Mouse (Mus musculus) hindbrain, embryonic 12.5 days (tissue): ENCODE measurements around the gene Yod1. TPM values are rescaled to one million over a fixed set of nuclear protein-coding genes. Genes with fewer than 3 reads are reported as not detected.

ENCODE experiments used
- ATAC-seq: fragments of 200-750 bp; cut with Nextera tagmentation; 2 replicates; pipeline ENCODE4 v1.8.0; 2017; ENCODE audit warnings: moderate TSS enrichment; ENCODE audit not compliant: low FRiP score
- H3K27ac ChIP-seq: fragments of 300-500 bp; sonication (generic); 2 replicates; pipeline ENCODE4 v1.5.1; 2016; ENCODE audit warnings: mild to moderate bottlenecking
- H3K27me3 ChIP-seq: fragments of 300-500 bp; sonication (generic); 2 replicates; pipeline ENCODE4 v1.6.1; 2016; ENCODE audit warnings: mild to moderate bottlenecking
- H3K36me3 ChIP-seq: fragments of 300-500 bp; sonication (generic); 2 replicates; pipeline ENCODE4 v1.6.1; 2016; ENCODE audit warnings: mild to moderate bottlenecking
- H3K4me1 ChIP-seq: fragments of 300-500 bp; sonication (generic); 2 replicates; pipeline ENCODE4 v1.6.1; 2016
- H3K4me2 ChIP-seq: fragments of 300-500 bp; sonication (generic); replicated peaks from 2 replicates; pipeline ENCODE4 v1.6.1; 2016; ENCODE audit warnings: mild to moderate bottlenecking
- H3K4me3 ChIP-seq: fragments of 300-500 bp; sonication (generic); 2 replicates; pipeline ENCODE4 v1.5.1; 2016; ENCODE audit warnings: mild to moderate bottlenecking
- H3K9ac ChIP-seq: fragments of 300-500 bp; sonication (generic); 2 replicates; pipeline ENCODE4 v1.6.1; 2016; ENCODE audit warnings: mild to moderate bottlenecking, moderate library complexity
- H3K9me3 ChIP-seq: fragments of 300-500 bp; sonication (generic); replicated peaks from 2 replicates; pipeline ENCODE4 v1.6.1; 2016; ENCODE audit warnings: mild to moderate bottlenecking
- WGBS: fragments of 180-500 bp; shearing (Covaris S2); methylation state at CpG from one replicate; pipeline ENCODE4 v1.1.7; 2016; 5-methylcytosine and 5-hydroxymethylcytosine counted together
- polyA plus RNA-seq: library from polyadenylated mRNA; unstranded; fragments of >200 nt; fragmentation: Nextera tagmentation; extraction: Ambion mirVana; gene quantifications from 2 replicates; pipeline ENCODE4 v1.2.1, GENCODE M21; 2016

Yod1 gene
- polyA plus RNA-seq, 1 experiment from 2014 or later: 19.2 TPM

DNA sequence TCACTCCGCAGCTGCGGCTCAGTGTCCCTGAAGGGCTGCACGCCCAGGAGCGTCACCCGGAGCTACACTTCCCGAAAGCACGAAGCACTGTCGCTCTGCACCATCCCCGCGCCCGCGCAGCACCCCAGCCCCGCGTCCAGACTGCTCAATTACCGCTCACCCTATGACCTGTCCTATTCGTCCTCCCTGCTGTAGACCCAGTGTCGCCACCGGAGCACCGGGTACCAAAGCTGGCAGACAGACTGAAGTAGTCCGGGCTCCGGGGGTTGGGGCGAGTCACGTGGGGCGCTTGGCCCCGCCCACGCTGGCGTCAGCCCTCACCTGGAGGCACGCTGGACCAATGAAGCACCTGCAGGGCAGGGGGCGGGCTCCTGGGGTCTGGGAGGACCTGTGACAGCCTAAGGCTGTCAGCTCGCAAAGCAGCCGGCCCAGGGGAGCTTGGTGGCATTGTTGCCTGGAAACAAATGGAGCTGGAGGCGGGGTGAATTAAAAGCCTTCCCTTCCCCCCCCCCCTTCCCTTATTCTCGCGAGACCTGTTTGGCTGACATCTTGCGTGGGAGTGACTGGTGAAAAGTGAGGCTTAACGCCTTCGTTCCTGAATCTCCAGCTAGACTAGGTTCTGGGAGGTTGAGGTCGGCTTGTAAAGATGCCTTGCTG is 1.4 kb upstream of the Yod1 start, which contains the start of gene Gm29427:
Gene Gm29427 (minus strand): TSS at position 239 of the 657 bp plus-strand sequence.
- Histone ChIP-seq H3K27ac (peak within 1 kb of the TSS; percentile 87), H3K36me3 (peaks cover 4% of the 10 kb centered on the region; the same call in 1 of the 2 replicates), H3K4me3 (peak within 1 kb of the TSS; percentile 89), H3K27me3 (no peaks in the 10 kb centered on the region), H3K4me1 (peaks cover 17% of the 10 kb centered on the region), H3K9ac (peak within 1 kb of the TSS; percentile 92), H3K9me3 (no peaks in the 10 kb centered on the region), H3K4me2 (peak within 1 kb of the TSS; percentile 98)
- peak; percentile 94 for ATAC-seq
- under 1% methylated on average over 38 of the region's 38 CpGs for WGBS

DNA sequence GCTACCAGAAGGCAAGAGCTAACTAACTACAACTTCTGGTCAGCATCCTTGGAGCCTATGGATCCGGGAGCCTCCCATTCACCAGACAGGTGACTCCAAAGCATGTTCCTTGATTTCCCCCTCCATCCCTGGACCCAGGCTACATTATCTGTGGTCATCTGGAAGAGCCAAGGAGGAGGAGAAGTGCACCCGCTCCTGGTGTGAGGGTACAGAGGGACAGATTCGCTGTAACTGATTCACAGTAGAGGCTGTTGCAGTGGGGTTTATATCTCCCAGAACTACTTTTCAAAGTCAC is 962 bp upstream of the Yod1 start:
- ATAC-seq: peak; percentile 33; the same call in 1 of the 2 replicates
- Histone ChIP-seq H3K27ac (peak overlapping the region; percentile 87), H3K4me1 (peaks cover 17% of the 10 kb centered on the region), H3K9ac (peak overlapping the region; percentile 92), H3K4me2 (peak overlapping the region; percentile 98), H3K4me3 (peak overlapping the region; percentile 89), H3K36me3 (peaks cover 7% of the 10 kb centered on the region; the same call in 1 of the 2 replicates), H3K27me3 (no peaks in the 10 kb centered on the region), H3K9me3 (no peaks in the 10 kb centered on the region)
- WGBS: 2% methylated on average over 3 of the region's 3 CpGs

DNA sequence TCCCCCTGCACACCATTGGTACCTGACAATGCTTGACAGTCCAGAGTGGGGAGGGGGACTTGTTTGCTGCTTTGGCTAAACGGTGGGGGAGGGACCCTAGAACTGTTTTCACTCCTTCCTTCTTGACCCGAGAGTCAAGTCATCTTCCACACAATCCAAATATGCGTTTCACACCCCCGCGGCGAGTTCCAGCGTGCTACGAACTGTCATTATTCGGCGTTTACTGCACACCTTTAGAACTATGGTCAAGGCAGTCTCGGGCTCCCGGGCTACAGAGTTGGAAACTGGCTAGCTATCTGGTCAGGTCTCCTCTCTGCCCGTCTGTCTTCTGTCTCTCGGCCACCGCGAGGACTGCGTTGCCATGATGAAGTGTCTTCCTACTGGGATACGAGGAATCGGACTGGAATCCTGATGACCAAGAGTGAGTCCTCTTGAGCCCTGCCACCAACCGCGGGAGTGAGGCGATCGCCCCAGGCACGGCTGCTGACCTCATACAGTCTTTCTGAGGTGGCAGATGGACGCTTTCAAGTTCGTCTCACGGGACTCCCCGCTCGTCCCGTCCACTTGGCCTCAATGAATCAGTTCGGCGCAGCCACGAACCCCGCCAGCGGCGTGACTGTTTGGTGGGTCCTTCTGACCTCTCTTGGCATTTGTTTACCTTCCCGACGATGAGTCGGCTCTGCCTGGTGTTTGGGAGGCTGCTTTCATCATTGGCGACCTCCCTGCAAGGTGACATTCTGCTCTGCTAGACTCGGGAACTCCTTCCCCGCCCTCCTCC is 425 bp upstream of the Yod1 start:
- Histone ChIP-seq H3K36me3 (peaks cover 7% of the 10 kb centered on the region; the same call in 1 of the 2 replicates), H3K4me1 (peaks cover 17% of the 10 kb centered on the region), H3K27me3 (no peaks in the 10 kb centered on the region), H3K4me2 (peak overlapping the region; percentile 98), H3K9me3 (no peaks in the 10 kb centered on the region), H3K9ac (peak overlapping the region; percentile 92), H3K4me3 (peak overlapping the region; percentile 89), H3K27ac (peak overlapping the region; percentile 87)
- ATAC-seq: peak; percentile 26
- WGBS: under 1% methylated on average over 42 of the region's 42 CpGs

DNA sequence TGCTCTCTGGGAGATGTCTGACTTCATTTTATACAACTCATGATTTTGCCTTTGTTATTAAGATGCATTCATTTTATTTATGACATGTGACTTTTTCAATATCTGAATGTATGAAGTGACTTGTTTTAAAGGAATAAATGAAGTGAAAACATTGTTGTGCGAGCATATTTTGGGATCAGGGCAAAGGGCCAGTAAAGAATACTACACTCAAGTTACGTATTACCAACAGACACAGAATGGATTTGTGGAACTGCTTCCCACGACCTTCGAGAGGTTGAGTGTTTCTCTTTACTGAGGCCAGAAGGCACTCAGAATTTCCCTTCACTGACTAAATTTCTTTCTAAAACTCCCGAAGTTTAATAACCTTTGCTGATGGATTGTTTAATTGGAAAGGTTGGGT is 7.1 kb downstream of the Yod1 start:
- H3K4me2 ChIP-seq: no peak overlapping the region
- H3K27ac ChIP-seq: no peak overlapping the region
- no peak overlapping the region for H3K9ac ChIP-seq
- WGBS: 96% methylated on average over 5 of the region's 5 CpGs
- H3K27me3 ChIP-seq: no peaks in the 10 kb centered on the region
- H3K9me3 ChIP-seq: no peaks in the 10 kb centered on the region
- no peak for ATAC-seq
- H3K4me3 ChIP-seq: no peak overlapping the region
- peaks cover 3% of the 10 kb centered on the region; the same call in 1 of the 2 replicates for H3K4me1 ChIP-seq
- peaks cover 6% of the 10 kb centered on the region; the same call in 1 of the 2 replicates for H3K36me3 ChIP-seq

DNA sequence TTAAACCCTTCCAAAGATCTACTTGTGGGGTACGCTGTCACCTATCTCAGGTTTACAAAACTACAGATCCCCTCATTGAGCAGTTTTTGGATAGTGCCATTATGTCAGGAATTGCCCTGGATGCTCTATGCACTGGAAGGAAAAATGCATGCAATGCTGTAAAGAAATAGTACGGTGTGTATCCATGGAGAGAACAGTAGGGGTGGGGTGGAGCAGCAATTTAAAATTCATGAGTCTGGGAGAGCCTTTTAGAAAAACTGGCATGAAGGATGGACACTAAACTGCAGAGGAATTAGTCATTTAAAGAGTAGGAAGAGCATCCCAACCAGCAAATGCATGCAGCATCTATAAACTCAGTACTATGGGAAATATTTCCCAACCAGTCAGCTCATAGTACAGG is 9.3 kb downstream of the Yod1 start:
- Histone ChIP-seq H3K4me3 (no peak overlapping the region), H3K4me2 (no peak overlapping the region), H3K36me3 (no peaks in the 10 kb centered on the region), H3K4me1 (no peaks in the 10 kb centered on the region), H3K9me3 (no peaks in the 10 kb centered on the region), H3K27me3 (no peaks in the 10 kb centered on the region), H3K9ac (no peak overlapping the region), H3K27ac (no peak overlapping the region)
- no peak for ATAC-seq
- WGBS: 68% methylated on average over 2 of the region's 2 CpGs

DNA sequence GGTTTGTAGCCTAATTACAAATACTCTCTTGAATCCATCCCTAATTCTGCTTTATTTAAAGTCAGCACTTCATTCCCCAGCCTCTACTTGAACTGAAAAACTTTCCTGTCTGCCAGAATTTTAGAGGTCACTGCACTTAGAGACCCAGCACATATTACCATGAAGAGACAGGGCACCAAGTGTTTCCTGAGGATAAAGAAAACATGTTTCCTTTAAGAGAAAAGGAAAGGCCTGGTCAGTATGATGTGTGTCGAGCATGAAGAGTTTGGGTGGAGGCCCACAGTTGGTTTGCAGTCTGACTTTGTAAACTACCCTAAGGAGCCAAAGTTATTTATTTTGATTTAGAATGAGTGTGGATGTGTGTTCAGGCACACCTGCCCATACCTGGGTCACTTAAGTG is 10.9 kb downstream of the Yod1 start:
- Histone ChIP-seq H3K27ac (no peak overlapping the region), H3K9me3 (no peaks in the 10 kb centered on the region), H3K4me1 (peaks cover 4% of the 10 kb centered on the region), H3K9ac (no peak overlapping the region), H3K4me3 (no peak overlapping the region), H3K36me3 (no peaks in the 10 kb centered on the region), H3K27me3 (no peaks in the 10 kb centered on the region), H3K4me2 (no peak overlapping the region)
- WGBS: 78% methylated on average over 1 of the region's 1 CpGs
- ATAC-seq: no peak

DNA sequence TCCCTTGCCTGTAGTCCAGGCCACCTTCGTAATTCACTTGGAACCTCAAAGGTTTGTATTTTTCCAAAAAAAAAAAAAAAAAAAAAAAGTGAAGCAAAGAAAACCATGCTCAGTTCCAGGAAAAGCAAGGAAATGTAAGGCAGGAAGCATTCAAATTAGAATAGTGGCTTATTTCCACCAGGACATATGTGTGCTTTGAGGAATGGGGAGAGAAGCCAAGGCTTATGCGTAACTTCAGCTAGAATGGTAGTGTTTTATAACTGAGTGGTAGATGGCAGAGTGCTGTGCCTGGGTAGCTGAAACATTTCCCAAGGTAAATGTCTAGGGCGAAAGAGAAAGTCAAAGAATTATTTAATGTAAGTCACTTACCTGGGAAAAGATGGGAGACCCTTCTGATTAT is 11.6 kb downstream of the Yod1 start:
- WGBS: 92% methylated on average over 3 of the region's 3 CpGs
- no peak overlapping the region for H3K27ac ChIP-seq

DNA sequence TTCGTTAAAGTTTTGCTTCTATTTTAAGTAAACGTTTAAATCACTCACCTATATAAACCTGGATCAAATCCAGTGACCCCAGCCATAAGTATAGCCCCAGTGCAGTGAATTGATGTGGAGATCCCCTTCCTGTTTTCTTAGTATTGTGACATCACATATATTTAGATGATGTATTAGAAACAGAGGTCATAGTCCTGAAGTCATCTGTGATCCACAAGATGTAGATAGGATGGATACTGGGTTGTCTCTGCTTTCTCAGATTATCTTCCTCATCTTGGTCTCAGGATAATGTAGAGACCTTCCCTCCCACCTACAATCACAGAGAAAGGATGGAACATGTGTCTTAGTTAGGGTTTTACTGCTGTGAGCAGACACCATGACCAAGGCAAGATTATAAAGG is 12.0 kb downstream of the Yod1 start, which contains the start of gene Pfkfb2:
Gene Pfkfb2 (minus strand): TSS at position 101 of the 400 bp plus-strand sequence.
- ATAC-seq: no peak
- H3K36me3 ChIP-seq: no peaks in the 10 kb centered on the region
- H3K4me3 ChIP-seq: no peak within 1 kb of the TSS
- no peak within 1 kb of the TSS for H3K27ac ChIP-seq
- WGBS: 84% methylated on average over 2 of the region's 2 CpGs
- no peaks in the 10 kb centered on the region for H3K27me3 ChIP-seq
- H3K4me2 ChIP-seq: no peak within 1 kb of the TSS
- no peak within 1 kb of the TSS for H3K9ac ChIP-seq
- no peaks in the 10 kb centered on the region for H3K9me3 ChIP-seq
- H3K4me1 ChIP-seq: peaks cover 4% of the 10 kb centered on the region

More for the DNA sequence above, 11.6 kb downstream of the Yod1 start:
- Histone ChIP-seq H3K36me3 (no peaks in the 10 kb centered on the region), H3K4me2 (no peak overlapping the region), H3K9ac (no peak overlapping the region), H3K4me3 (no peak overlapping the region), H3K4me1 (peaks cover 4% of the 10 kb centered on the region), H3K9me3 (no peaks in the 10 kb centered on the region), H3K27me3 (no peaks in the 10 kb centered on the region)
- ATAC-seq: no peak

DNA sequence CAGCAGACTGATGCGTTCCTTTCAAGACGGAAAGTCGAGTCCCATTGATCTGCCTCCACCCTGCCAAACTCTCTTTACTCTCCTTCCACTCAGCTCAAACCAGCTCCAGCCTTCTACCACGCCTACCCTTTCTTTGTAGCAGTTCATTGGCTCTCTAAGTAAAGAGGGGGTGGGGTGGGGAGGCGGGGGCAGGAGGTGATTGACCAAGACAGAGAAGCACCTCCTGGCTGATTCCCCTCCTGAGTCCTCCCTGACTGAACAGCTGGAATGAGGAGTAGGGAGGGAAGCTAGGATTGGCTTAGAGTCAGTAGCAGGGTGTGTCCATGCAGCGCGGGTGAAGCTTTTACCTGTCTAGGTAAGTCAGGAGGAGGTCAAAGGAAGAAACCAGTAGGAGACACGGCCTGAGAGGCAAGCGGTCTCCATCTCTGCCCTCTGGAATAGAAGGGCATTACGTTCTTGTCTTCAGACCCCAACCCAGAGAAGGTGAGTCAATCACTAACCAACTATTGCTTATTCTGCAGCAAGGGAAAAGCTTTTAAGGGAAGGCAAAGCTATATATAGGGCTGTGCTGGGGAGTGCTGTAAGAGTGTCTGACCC is 14.7 kb downstream of the Yod1 start, which contains the start of gene AA986860:
Gene AA986860 (plus strand): TSS at position 236 of the 597 bp plus-strand sequence.
- Histone ChIP-seq H3K9ac (no peak within 1 kb of the TSS), H3K4me1 (peaks cover 4% of the 10 kb centered on the region), H3K27ac (no peak within 1 kb of the TSS), H3K4me2 (peak within 1 kb of the TSS; percentile 23), H3K27me3 (no peaks in the 10 kb centered on the region), H3K36me3 (no peaks in the 10 kb centered on the region), H3K9me3 (no peaks in the 10 kb centered on the region), H3K4me3 (no peak within 1 kb of the TSS)
- peak; percentile 60; the same call in 1 of the 2 replicates for ATAC-seq
- 7% methylated on average over 10 of the region's 10 CpGs for WGBS

DNA sequence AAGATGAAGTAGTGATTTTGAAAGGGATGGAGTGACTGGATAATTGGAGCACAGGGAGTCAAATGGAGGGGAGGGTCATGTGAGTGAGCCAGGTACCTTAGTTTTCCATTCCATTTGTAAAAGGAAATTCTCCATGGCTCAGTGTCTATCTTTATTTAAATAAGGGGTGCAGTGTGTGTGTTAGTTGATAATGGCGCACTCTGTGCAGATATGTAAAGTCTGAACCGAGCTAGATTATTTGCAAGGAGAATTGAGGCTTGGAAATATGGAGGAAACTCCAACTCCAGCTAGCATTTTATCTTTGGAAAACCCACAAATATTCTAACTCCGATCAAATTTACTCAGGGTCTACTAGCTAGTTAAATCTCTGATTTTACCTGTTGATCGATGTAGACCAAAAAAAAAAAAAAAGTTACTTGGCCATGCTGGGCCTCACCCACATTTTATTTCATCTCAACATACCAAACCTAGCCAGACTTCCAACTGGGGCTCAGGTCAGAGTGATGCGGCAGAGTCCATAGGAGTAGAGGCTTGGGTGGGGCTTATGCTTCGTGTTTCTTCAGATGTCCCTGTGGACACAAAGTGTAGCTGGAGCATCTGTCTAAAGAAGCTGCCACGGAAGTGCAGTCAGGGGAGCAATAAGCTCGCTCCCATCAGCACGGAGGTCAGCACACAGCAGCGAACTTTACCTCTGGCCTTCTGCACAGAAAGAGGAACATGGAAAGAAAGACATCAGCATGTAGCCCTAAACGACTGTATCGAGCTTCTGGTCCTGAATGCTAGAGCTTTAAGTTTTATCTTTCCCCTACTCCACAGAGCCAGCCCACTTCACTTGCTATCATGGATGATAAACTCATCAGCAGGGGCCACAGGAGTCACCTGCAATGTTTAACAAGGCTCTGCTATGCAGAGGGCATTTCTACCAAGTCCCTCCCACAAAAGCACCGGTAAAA is 15.9 kb downstream of the Yod1 start:
- H3K9ac ChIP-seq: no peak overlapping the region
- H3K9me3 ChIP-seq: no peaks in the 10 kb centered on the region
- H3K27ac ChIP-seq: no peak overlapping the region
- no peak overlapping the region for H3K4me3 ChIP-seq
- H3K4me1 ChIP-seq: peaks cover 4% of the 10 kb centered on the region
- H3K4me2 ChIP-seq: no peak overlapping the region
- H3K27me3 ChIP-seq: peaks cover 5% of the 10 kb centered on the region; the same call in 1 of the 2 replicates
- 87% methylated on average over 13 of the region's 13 CpGs for WGBS
- ATAC-seq: no peak
- H3K36me3 ChIP-seq: no peaks in the 10 kb centered on the region

DNA sequence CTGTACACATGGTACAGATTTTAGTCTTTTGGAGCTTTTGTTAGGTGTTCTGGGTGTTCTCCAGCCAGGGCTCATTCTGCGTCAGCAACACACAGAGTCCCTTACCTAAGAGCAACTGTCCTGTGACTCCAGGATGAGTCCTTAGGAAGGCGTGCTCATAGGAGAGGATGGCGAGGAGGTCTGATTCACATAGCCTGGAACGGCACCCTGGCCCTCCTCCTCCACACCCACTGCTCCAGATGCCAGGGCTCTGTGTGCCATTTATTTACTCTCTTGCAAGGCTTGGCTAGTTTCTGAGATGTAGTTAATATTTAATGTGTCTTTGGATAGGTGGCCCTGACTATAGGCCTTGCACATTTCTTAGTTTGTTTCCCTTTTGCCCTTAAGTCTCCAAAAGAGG is 16.5 kb downstream of the Yod1 start:
- Histone ChIP-seq H3K9ac (no peak overlapping the region), H3K36me3 (no peaks in the 10 kb centered on the region), H3K4me1 (peaks cover 4% of the 10 kb centered on the region), H3K27me3 (peaks cover 5% of the 10 kb centered on the region; the same call in 1 of the 2 replicates), H3K4me3 (no peak overlapping the region), H3K27ac (no peak overlapping the region), H3K4me2 (no peak overlapping the region), H3K9me3 (no peaks in the 10 kb centered on the region)
- WGBS: 87% methylated on average over 4 of the region's 4 CpGs
- no peak for ATAC-seq
